Mouse (Mus musculus): ENCODE data around the gene Chchd1. TPM values are rescaled to one million over a fixed set of nuclear protein-coding genes. Genes with fewer than 3 reads are reported as not detected.

The Chchd1 gene
- total and polyA plus RNA-seq, 2 experiments from 2014 or later: 147 to 188 TPM

DNA sequence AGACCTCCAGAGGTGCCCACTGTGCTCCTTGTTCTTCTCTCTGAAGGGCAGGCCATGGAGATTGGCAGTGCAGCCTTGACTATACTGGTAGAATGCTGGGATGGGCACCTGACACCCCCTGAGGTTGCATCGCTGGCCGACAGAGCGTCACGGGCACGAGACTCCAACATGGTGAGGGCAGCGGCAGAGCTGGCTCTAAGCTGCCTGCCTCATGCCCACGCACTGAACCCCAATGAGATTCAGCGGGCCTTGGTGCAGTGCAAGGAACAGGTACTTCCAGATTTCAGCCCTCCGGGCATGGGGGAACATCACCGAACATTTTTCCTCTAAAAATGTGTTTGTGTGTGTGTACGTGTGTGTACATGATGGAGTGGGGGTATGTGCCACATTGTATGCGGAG lies 17.0 kb downstream of the Chchd1 start:
- Histone ChIP-seq H3K36me3 (ENCODE audit: insufficient read depth, low read length) (peaks cover 87% of the 10 kb centered on the region), H3K4me2 (ENCODE audit: low read depth, low read length) (no peak overlapping the region), H3K9me3 (ENCODE audit: low read length) (no peaks in the 10 kb centered on the region), H3K27ac (no peak overlapping the region), H3K27me3 (ENCODE audit: insufficient read depth, low read length) (no peaks in the 10 kb centered on the region), H3K9ac (replicated peaks; ENCODE audit: low read length) (no peak overlapping the region), H3K4me1 (ENCODE audit: insufficient read depth, low read length) (no peaks in the 10 kb centered on the region), H3K4me3 (ENCODE audit: low read length) (no peak overlapping the region)
- TF ChIP-seq CTCF (IDR thresholded peaks at IDR 0.05; ENCODE audit: low read depth): no peak
- no peak for ATAC-seq
- 93% methylated on average over 12 of the region's 12 CpGs for WGBS
- DNase-seq (ENCODE audit: low spot score): no peak

DNA sequence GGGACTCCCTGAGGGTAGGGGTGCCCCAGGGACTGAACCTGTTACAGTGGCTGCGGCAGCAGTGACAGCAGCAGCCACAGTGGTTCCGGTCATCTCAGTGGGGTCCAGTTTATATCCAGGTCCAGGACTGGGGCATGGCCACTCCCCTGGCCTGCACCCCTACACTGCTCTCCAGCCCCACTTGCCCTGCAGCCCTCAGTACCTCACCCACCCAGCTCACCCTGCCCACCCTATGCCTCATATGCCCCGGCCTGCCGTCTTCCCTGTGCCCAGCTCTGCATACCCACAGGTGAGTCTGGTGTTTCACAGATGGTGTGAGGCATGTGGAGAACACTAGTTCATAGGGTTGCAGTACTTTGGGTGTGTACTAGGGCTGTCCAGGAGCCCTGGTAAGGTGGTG lies 18.6 kb downstream of the Chchd1 start:
- H3K9me3 ChIP-seq (ENCODE audit: low read length): no peaks in the 10 kb centered on the region
- ATAC-seq (peak; percentile 27), DNase-seq (ENCODE audit: low spot score) (no peak)
- TF ChIP-seq CTCF (IDR thresholded peaks at IDR 0.05; ENCODE audit: low read depth): no peak
- H3K4me1 ChIP-seq (ENCODE audit: insufficient read depth, low read length): no peaks in the 10 kb centered on the region
- 93% methylated on average over 4 of the region's 4 CpGs for WGBS
- no peak overlapping the region for H3K4me3 ChIP-seq (ENCODE audit: low read length)
- H3K4me2 ChIP-seq (ENCODE audit: low read depth, low read length): no peak overlapping the region
- no peak overlapping the region for H3K27ac ChIP-seq
- no peak overlapping the region for H3K9ac ChIP-seq (replicated peaks; ENCODE audit: low read length)
- no peaks in the 10 kb centered on the region for H3K27me3 ChIP-seq (ENCODE audit: insufficient read depth, low read length)
- peaks cover 85% of the 10 kb centered on the region for H3K36me3 ChIP-seq (ENCODE audit: insufficient read depth, low read length)

DNA sequence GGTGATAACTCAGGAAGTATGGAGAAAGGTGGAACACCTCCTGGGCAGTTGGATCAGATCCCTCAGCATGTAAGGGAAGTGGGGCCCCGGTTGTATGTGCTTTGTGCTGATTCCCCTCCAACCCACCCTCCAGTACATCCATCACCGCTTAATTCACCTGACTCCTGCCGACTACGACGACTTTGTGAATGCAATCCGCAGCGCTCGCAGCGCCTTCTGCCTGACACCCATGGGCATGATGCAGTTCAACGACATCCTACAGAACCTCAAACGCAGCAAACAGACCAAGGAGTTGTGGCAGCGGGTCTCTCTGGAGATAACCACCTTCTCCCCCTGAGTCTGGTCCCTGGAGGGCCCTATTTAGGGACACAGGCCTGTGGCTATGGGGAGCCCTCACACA lies 20.2 kb downstream of the Chchd1 start:
- no peaks in the 10 kb centered on the region for H3K4me1 ChIP-seq (ENCODE audit: insufficient read depth, low read length)
- peaks cover 82% of the 10 kb centered on the region for H3K36me3 ChIP-seq (ENCODE audit: insufficient read depth, low read length)
- no peak for DNase-seq (ENCODE audit: low spot score)
- H3K9ac ChIP-seq (replicated peaks; ENCODE audit: low read length): no peak overlapping the region
- no peaks in the 10 kb centered on the region for H3K27me3 ChIP-seq (ENCODE audit: insufficient read depth, low read length)
- WGBS: 87% methylated on average over 12 of the region's 12 CpGs
- no peak overlapping the region for H3K27ac ChIP-seq
- TF ChIP-seq CTCF (IDR thresholded peaks at IDR 0.05; ENCODE audit: low read depth): no peak
- no peak for ATAC-seq
- no peaks in the 10 kb centered on the region for H3K9me3 ChIP-seq (ENCODE audit: low read length)
- H3K4me3 ChIP-seq (ENCODE audit: low read length): no peak overlapping the region
- H3K4me2 ChIP-seq (ENCODE audit: low read depth, low read length): no peak overlapping the region

DNA sequence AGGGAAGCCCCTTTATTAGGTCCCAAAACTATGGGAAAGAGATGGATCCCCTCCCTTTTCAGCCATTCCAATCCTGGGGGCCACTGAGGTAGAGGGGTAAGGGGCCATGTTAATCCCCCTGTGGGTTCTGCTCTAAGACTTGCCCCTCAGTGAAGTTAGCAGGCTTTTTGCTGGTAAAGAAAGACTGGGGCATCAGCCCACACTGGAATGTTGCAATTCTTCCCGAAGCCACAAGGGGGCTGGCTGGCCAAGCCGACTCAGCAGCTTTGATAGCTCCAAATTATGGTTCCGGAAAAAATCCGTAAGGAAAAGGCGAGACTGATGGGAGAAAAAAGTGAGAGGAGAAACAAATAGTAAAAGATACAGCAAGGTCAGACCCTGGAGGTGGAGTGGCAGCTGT lies 21.2 kb downstream of the Chchd1 start:
- no peak overlapping the region for H3K4me2 ChIP-seq (ENCODE audit: low read depth, low read length)
- TF ChIP-seq CTCF (IDR thresholded peaks at IDR 0.05; ENCODE audit: low read depth): peak; percentile 87
- peak; percentile 84 for DNase-seq (ENCODE audit: low spot score)
- no peak overlapping the region for H3K9ac ChIP-seq (replicated peaks; ENCODE audit: low read length)
- H3K4me3 ChIP-seq (ENCODE audit: low read length): no peak overlapping the region
- H3K27me3 ChIP-seq (ENCODE audit: insufficient read depth, low read length): no peaks in the 10 kb centered on the region
- H3K9me3 ChIP-seq (ENCODE audit: low read length): no peaks in the 10 kb centered on the region
- no peak overlapping the region for H3K27ac ChIP-seq
- H3K36me3 ChIP-seq (ENCODE audit: insufficient read depth, low read length): peaks cover 83% of the 10 kb centered on the region
- no peaks in the 10 kb centered on the region for H3K4me1 ChIP-seq (ENCODE audit: insufficient read depth, low read length)
- whole genome bisulfite sequencing: 9% methylated on average over 5 of the region's 5 CpGs
- ATAC-seq: peak; percentile 22

DNA sequence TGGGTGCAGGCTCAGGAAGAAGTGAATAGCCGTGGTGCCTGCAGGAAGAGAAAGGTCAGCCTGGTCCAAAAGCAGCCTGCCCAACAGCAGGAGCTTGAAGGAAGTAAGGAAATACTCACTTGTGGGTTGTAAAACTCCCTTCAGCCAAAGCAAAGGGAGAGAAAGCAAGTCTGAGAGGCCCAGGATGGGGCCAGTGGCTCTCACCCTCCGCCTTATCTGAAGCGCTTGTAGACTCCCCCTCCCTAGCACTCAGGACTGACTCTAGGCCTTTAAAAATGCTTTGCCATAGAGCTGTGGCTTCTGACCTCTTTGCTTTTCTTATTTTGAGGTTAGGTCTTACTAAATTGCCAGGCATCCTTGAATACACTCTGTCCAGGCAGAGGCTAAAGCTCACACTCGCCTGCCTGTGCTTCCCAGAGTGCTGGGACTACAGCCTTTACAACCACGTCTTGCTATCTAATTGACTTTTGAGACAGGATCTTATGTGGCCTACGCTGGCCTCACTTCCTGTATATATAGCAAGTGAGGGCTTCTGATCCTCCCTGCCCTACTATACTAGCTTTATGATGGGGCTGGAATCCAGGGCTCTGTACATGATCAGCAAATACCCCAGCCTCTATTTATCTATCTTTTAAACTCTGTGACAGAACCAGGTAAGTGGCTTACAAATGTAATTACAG lies 23.0 kb downstream of the Chchd1 start:
- H3K4me1 ChIP-seq (ENCODE audit: insufficient read depth, low read length): no peaks in the 10 kb centered on the region
- no peaks in the 10 kb centered on the region for H3K9me3 ChIP-seq (ENCODE audit: low read length)
- peaks cover 86% of the 10 kb centered on the region for H3K36me3 ChIP-seq (ENCODE audit: insufficient read depth, low read length)
- ATAC-seq: no peak
- H3K4me3 ChIP-seq (ENCODE audit: low read length): no peak overlapping the region
- H3K27me3 ChIP-seq (ENCODE audit: insufficient read depth, low read length): no peaks in the 10 kb centered on the region
- H3K27ac ChIP-seq: no peak overlapping the region
- DNase-seq (ENCODE audit: low spot score): no peak
- 87% methylated on average over 6 of the region's 6 CpGs for WGBS
- no peak overlapping the region for H3K9ac ChIP-seq (replicated peaks; ENCODE audit: low read length)
- TF ChIP-seq CTCF (IDR thresholded peaks at IDR 0.05; ENCODE audit: low read depth): no peak
- no peak overlapping the region for H3K4me2 ChIP-seq (ENCODE audit: low read depth, low read length)

DNA sequence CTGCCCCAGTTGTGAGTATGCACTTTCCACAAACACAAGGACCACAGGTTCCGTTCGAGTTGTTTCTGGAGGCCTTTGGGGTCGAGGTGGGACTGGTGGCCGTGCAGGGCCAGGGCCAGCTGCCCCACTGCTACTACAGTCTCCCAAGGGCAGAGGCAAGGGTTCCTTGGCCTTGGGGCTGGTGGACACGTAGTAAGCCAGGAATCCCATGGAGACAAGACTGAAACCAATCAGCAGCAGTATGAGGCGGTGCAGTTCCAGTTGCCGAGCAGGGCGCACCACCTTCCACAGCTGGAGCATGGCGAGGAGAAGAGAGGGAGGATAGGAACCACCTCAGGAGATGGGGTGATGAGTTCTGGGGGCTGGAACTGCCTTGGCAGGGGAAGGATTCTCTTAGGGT lies 27.1 kb downstream of the Chchd1 start:
- no peak for DNase-seq (ENCODE audit: low spot score)
- Histone ChIP-seq H3K4me3 (ENCODE audit: low read length) (no peak overlapping the region), H3K27me3 (ENCODE audit: insufficient read depth, low read length) (no peaks in the 10 kb centered on the region), H3K27ac (no peak overlapping the region), H3K4me2 (ENCODE audit: low read depth, low read length) (no peak overlapping the region), H3K9me3 (ENCODE audit: low read length) (no peaks in the 10 kb centered on the region), H3K36me3 (ENCODE audit: insufficient read depth, low read length) (peaks cover 51% of the 10 kb centered on the region), H3K4me1 (ENCODE audit: insufficient read depth, low read length) (no peaks in the 10 kb centered on the region), H3K9ac (replicated peaks; ENCODE audit: low read length) (no peak overlapping the region)
- no peak for ATAC-seq
- TF ChIP-seq CTCF (IDR thresholded peaks at IDR 0.05; ENCODE audit: low read depth): no peak
- WGBS: 92% methylated on average over 9 of the region's 9 CpGs

DNA sequence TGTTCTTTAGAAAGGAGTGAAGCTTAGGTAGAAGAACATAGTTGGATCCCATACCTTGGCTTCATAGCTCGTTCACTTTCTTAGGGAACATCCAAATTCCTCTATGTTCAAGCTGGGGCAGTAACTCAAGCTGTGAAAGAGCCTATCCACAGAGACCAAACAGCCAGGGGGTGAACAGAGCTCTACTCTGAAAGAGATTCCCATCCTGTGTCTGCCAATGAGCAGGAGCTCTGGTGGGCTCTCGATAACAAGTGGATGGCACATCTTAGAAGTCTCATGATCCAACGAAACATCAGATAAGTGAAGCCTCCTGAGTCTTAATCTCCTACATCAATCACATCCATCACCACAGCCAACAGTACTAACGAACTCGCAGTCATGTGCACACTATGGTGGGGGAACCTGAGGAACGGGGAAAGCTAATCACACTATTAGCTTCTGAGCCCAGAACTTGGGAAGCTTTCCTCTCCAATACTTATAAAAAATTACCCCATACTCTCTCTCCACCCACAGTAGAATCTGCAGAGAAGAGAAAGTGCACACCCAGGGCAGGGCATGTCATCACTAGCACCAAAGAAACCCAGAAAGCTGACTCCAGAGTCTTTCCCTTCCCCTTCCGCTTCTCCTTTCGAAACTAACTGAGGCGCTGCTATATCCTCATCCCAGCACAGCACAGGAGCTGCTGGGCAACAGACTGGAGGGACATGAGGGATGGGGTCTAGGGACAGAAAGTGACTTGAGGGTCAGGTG lies 28.2 kb downstream of the Chchd1 start:
- no peak for ATAC-seq
- WGBS: 90% methylated on average over 9 of the region's 9 CpGs
- Histone ChIP-seq H3K4me3 (ENCODE audit: low read length) (no peak overlapping the region), H3K9ac (replicated peaks; ENCODE audit: low read length) (no peak overlapping the region), H3K27ac (no peak overlapping the region), H3K9me3 (ENCODE audit: low read length) (no peaks in the 10 kb centered on the region), H3K4me2 (ENCODE audit: low read depth, low read length) (no peak overlapping the region), H3K27me3 (ENCODE audit: insufficient read depth, low read length) (no peaks in the 10 kb centered on the region), H3K4me1 (ENCODE audit: insufficient read depth, low read length) (no peaks in the 10 kb centered on the region), H3K36me3 (ENCODE audit: insufficient read depth, low read length) (peaks cover 41% of the 10 kb centered on the region)
- no peak for TF ChIP-seq CTCF (IDR thresholded peaks at IDR 0.05; ENCODE audit: low read depth)
- DNase-seq (ENCODE audit: low spot score): no peak
